Comparison of ENCODE assay signal across 8 mouse cellular contexts in the genomic region with DNA sequence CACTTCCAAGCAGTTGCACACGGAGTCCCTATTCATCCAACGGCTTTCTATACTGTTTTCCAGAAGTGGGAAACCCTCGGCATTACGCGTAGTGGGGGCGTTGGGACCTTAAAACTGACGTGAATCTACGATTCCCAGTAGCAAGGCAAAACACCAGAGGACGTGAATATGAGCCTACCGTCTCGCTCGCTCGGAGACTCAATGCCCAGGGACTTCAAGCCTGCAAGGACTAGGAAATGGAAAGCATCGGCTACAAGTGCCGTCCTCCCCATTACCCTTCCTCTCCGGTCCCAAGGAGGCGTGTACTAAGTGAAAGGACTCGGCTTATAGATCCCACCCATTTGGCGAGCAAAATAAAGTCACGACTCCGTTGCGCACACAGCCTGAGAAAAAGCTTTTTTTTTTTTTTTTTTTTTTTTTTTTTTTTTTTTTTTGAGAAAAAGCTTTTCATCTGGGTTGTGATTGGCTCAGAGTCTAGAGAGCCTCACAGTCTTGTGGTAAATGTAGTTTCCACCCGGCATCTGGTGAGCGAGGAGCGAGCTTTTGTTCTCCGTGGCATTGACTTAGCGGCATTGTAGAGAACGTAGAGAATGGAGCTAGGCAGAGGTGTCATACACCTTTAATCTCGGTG. TPM values are rescaled to one million over a fixed set of nuclear protein-coding genes. Genes with fewer than 3 reads are reported as not detected.
DNase-seq lines count a peak whose midpoint lies in the region; ATAC-seq and TF ChIP-seq lines count a peak whose summit lies in the region.

No protein-coding gene starts in this region.

- ATAC-seq in forebrain, embryonic 13.5 days = peak; percentile 82
- peak; percentile 66 for ATAC-seq in lung, embryonic 16.5 days (ENCODE audit: low read depth)

- peak overlapping the region; percentile 67 for H3K4me3 ChIP-seq in brown adipose tissue, adult 24 weeks (ENCODE audit: insufficient read depth, low read depth, low read length)
- H3K4me3 ChIP-seq in forebrain, embryonic 13.5 days = peak overlapping the region; percentile 39
- H3K4me3 ChIP-seq in layer of hippocampus, adult 2 months = peak overlapping the region; percentile 62
- H3K4me3 ChIP-seq in lung, embryonic 16.5 days (ENCODE audit: low read length) = peak overlapping the region; percentile 58
- peak overlapping the region; percentile 68 for H3K4me3 ChIP-seq in olfactory bulb, adult 2 months (ENCODE audit: insufficient read depth, low read depth, low read length)

- peak; percentile 37; the same call in 1 of the 2 replicates for TF ChIP-seq POLR2A in olfactory bulb, adult 2 months (IDR thresholded peaks at IDR 0.05; ENCODE audit: insufficient read depth, low read depth, low read length)

- H3K4me2 ChIP-seq in forebrain, embryonic 13.5 days = peak overlapping the region; percentile 63
- peak overlapping the region; percentile 74 for H3K4me2 ChIP-seq in lung, embryonic 16.5 days (ENCODE audit: low read depth, low read length)

- 0 out of 2 replicates have a peak, but pooled peaks cover 8% of the 10 kb centered on the region for H3K4me1 ChIP-seq in brown adipose tissue, adult 24 weeks (ENCODE audit: control insufficient read depth, insufficient read depth, insufficient read length, low read length)
- H3K4me1 ChIP-seq in forebrain, embryonic 13.5 days = peaks cover 15% of the 10 kb centered on the region
- peaks cover 10% of the 10 kb centered on the region for H3K4me1 ChIP-seq in lung, embryonic 16.5 days (replicated peaks; ENCODE audit: control insufficient read depth, insufficient read depth, low read length)
- H3K4me1 ChIP-seq in olfactory bulb, adult 2 months (ENCODE audit: control insufficient read depth, insufficient read depth, low read length) = peaks cover 4% of the 10 kb centered on the region; the same call in 1 of the 2 replicates

- peak overlapping the region; percentile 89 for H3K27ac ChIP-seq in brown adipose tissue, adult 24 weeks (replicated peaks; ENCODE audit: low read depth, low read length)
- peak overlapping the region; percentile 83 for H3K27ac ChIP-seq in forebrain, embryonic 13.5 days
- H3K27ac ChIP-seq in layer of hippocampus, adult 2 months = peak overlapping the region; percentile 86
- peak overlapping the region; percentile 88 for H3K27ac ChIP-seq in lung, embryonic 16.5 days (ENCODE audit: low read length)
- peak overlapping the region; percentile 90 for H3K27ac ChIP-seq in olfactory bulb, adult 2 months (ENCODE audit: insufficient read depth, low read depth, low read length)

- WGBS in forebrain, embryonic 13.5 days = under 1% methylated on average over 29 of the region's 29 CpGs
- 1% methylated on average over 29 of the region's 29 CpGs for WGBS in lung, embryonic 16.5 days
- 2% methylated on average over 29 of the region's 29 CpGs for whole genome bisulfite sequencing in olfactory bulb, adult 2 months

- no peaks in the 10 kb centered on the region for H3K27me3 ChIP-seq in forebrain, embryonic 13.5 days
- no peaks in the 10 kb centered on the region for H3K27me3 ChIP-seq in lung, embryonic 16.5 days (ENCODE audit: control insufficient read depth, insufficient read depth, low read depth, low read length)

- H3K9me3 ChIP-seq in forebrain, embryonic 13.5 days (replicated peaks) = no peaks in the 10 kb centered on the region
- no peaks in the 10 kb centered on the region for H3K9me3 ChIP-seq in lung, embryonic 16.5 days (ENCODE audit: control insufficient read depth, low read length)

- no peaks in the 10 kb centered on the region for H3K36me3 ChIP-seq in forebrain, embryonic 13.5 days (ENCODE audit: poor library complexity, severe bottlenecking)
- no peaks in the 10 kb centered on the region for H3K36me3 ChIP-seq in lung, embryonic 16.5 days (ENCODE audit: control insufficient read depth, insufficient read depth, low read length)

- TF ChIP-seq CTCF in layer of hippocampus, adult 2 months (conservative IDR thresholded peaks at IDR 0.05) = no peak
- no peak for TF ChIP-seq CTCF in olfactory bulb, adult 2 months (IDR thresholded peaks at IDR 0.05; ENCODE audit: insufficient read depth, low read depth, low read length)

- intact Hi-C loops in heart, postnatal 36 days (cut with DNase I) = no loop called here

- peak overlapping the region; percentile 66 for H3K9ac ChIP-seq in forebrain, embryonic 13.5 days
- H3K9ac ChIP-seq in lung, embryonic 16.5 days (ENCODE audit: low read length) = peak overlapping the region; percentile 77

- peak; percentile 92 for DNase-seq in ES-CJ7 (ENCODE audit: low read depth, low spot score)
- DNase-seq in heart, postnatal 36 days = peak; percentile 40 to 51
- peak in 1 of 2 experiments; percentile 44 for DNase-seq in layer of hippocampus, adult 2 months (ENCODE audit: low spot score in 2 of 2)
- DNase-seq in thymus, postnatal 10 days (ENCODE audit: low spot score in 2 of 2) = peak; percentile 69 to 70

RNA-seq across cellular contexts. Expression of a gene that starts 4.0 kb away (rescaled TPM):
- 1.4 and 2.7 TPM in 2 replicates for polyA plus RNA-seq in brown adipose tissue, adult 24 weeks (2012; ENCODE audit: insufficient read depth, insufficient read length, missing spikeins)
- polyA plus RNA-seq in forebrain, embryonic 13.5 days (2015; fragmentation: Nextera tagmentation; extraction: Ambion mirVana) = 12.3 and 12.5 TPM in 2 replicates
- total RNA-seq in heart, postnatal 36 days (2021) = 1 to 10 TPM; 2.8 to 3.7 TPM
- total RNA-seq in layer of hippocampus, adult 2 months (2021) = 10 to 100 TPM; 11.0 to 11.4 TPM
- polyA plus RNA-seq in lung, embryonic 16.5 days (2015; fragmentation: Nextera tagmentation; extraction: Ambion mirVana) = 9.7 and 10.6 TPM in 2 replicates
- not detected in 2 replicates for polyA plus RNA-seq in olfactory bulb, adult 2 months (2012; ENCODE audit: insufficient read depth, insufficient read length, low replicate concordance, missing spikeins)

RNA-seq across cellular contexts. Expression of a gene that starts 16.0 kb away (rescaled TPM):
- polyA plus RNA-seq in brown adipose tissue, adult 24 weeks (2012; ENCODE audit: insufficient read depth, insufficient read length, missing spikeins) = 0.55 and 1.2 TPM in 2 replicates
- 12.7 and 14.5 TPM in 2 replicates for polyA plus RNA-seq in forebrain, embryonic 13.5 days (2015; fragmentation: Nextera tagmentation; extraction: Ambion mirVana)
- 1 to 10 TPM; 2.5 to 2.9 TPM for total RNA-seq in heart, postnatal 36 days (2021)
- total RNA-seq in layer of hippocampus, adult 2 months (2021) = 10 to 100 TPM in 1 of 2 experiments, 1 to 10 TPM in 1; 8.7 to 11.5 TPM
- polyA plus RNA-seq in lung, embryonic 16.5 days (2015; fragmentation: Nextera tagmentation; extraction: Ambion mirVana) = 10.4 and 12.0 TPM in 2 replicates
- not detected in 2 replicates for polyA plus RNA-seq in olfactory bulb, adult 2 months (2012; ENCODE audit: insufficient read depth, insufficient read length, low replicate concordance, missing spikeins)

RNA-seq across cellular contexts. Expression of a gene that starts 34.4 kb away (rescaled TPM):
- polyA plus RNA-seq in brown adipose tissue, adult 24 weeks (2012; ENCODE audit: insufficient read depth, insufficient read length, missing spikeins) = not detected in 2 replicates
- polyA plus RNA-seq in forebrain, embryonic 13.5 days (2015; fragmentation: Nextera tagmentation; extraction: Ambion mirVana) = 0.74 and 0.78 TPM in 2 replicates
- under 1 TPM; 0.25 to 0.38 TPM for total RNA-seq in heart, postnatal 36 days (2021)
- total RNA-seq in layer of hippocampus, adult 2 months (2021) = 1 to 10 TPM in 1 of 2 experiments, under 1 TPM in 1; 0.64 to 1.2 TPM
- polyA plus RNA-seq in lung, embryonic 16.5 days (2015; fragmentation: Nextera tagmentation; extraction: Ambion mirVana) = 1.4 and 1.8 TPM in 2 replicates
- not detected in 2 replicates for polyA plus RNA-seq in olfactory bulb, adult 2 months (2012; ENCODE audit: insufficient read depth, insufficient read length, low replicate concordance, missing spikeins)

RNA-seq across cellular contexts. Expression of a gene that starts 36.4 kb away (rescaled TPM):
- not detected in 2 replicates for polyA plus RNA-seq in brown adipose tissue, adult 24 weeks (2012; ENCODE audit: insufficient read depth, insufficient read length, missing spikeins)
- 0.12 and 0.53 TPM in 2 replicates for polyA plus RNA-seq in forebrain, embryonic 13.5 days (2015; fragmentation: Nextera tagmentation; extraction: Ambion mirVana)
- total RNA-seq in heart, postnatal 36 days (2021) = not detected
- total RNA-seq in layer of hippocampus, adult 2 months (2021) = under 1 TPM; 0.15 to 0.22 TPM
- 0.57 TPM in 1 of 2 replicates, not detected in the other for polyA plus RNA-seq in lung, embryonic 16.5 days (2015; fragmentation: Nextera tagmentation; extraction: Ambion mirVana)
- polyA plus RNA-seq in olfactory bulb, adult 2 months (2012; ENCODE audit: insufficient read depth, insufficient read length, low replicate concordance, missing spikeins) = not detected in 2 replicates

RNA-seq across cellular contexts. Expression of a gene that starts 37.3 kb away (rescaled TPM):
- polyA plus RNA-seq in brown adipose tissue, adult 24 weeks (2012; ENCODE audit: insufficient read depth, insufficient read length, missing spikeins) = 39.4 and 56.3 TPM in 2 replicates
- 270 and 289 TPM in 2 replicates for polyA plus RNA-seq in forebrain, embryonic 13.5 days (2015; fragmentation: Nextera tagmentation; extraction: Ambion mirVana)
- total RNA-seq in heart, postnatal 36 days (2021) = 10 to 100 TPM; 83.3 to 95.8 TPM
- 100 to 1,000 TPM; 238 to 253 TPM for total RNA-seq in layer of hippocampus, adult 2 months (2021)
- polyA plus RNA-seq in lung, embryonic 16.5 days (2015; fragmentation: Nextera tagmentation; extraction: Ambion mirVana) = 190 and 195 TPM in 2 replicates
- 700 TPM in 1 of 2 replicates, not detected in the other for polyA plus RNA-seq in olfactory bulb, adult 2 months (2012; ENCODE audit: insufficient read depth, insufficient read length, low replicate concordance, missing spikeins)
